Mouse (Mus musculus) adrenal gland (tissue): ENCODE measurements around the gene Limd2.

Source experiments
- intact Hi-C: fragments of 180-260 bp; cut with DNase I; formaldehyde crosslinking; loops from one replicate; pipeline ENCODE4 v1.15.1; 2025

Gene Limd2

GRCm38 (mm10) chr11:106174372-106174771 lies 13.7 kb upstream of the Limd2 start:
- intact Hi-C loops, result no loop called here

- intact Hi-C loops, result no loop called here
These were observed 12.6 kb upstream of the Limd2 start for GRCm38 (mm10) chr11:106173228-106173627.

GRCm38 (mm10) chr11:106170807-106171206 lies 10.1 kb upstream of the Limd2 start:
- intact Hi-C loops, result no loop called here

DNA sequence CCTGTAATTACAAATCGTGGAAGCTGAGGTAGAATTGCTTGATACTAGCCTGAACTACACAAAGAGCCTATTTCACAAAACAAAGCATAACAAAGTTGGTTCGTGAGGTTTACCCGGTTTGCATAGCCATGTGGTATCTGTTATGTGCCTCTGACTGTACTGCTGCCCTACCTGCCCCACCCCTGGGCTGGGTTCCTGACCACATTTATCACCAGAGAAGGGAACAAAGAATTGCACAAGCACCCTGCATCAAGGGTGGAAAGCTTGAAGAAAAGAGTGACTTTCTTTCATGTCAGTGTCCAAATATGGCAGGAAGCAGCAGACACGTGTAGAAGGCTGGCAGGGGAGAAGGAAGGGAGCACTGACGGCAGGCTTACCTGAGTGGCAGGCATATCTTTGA lies 6.8 kb upstream of the Limd2 start:
- intact Hi-C loops, result no loop called here

- intact Hi-C loops, result loop anchor here (5.0 kb wide), 1 partner anchor 33 kb away; no protein-coding TSS in a partner anchor
These were observed 4.0 kb upstream of the Limd2 start for GRCm38 (mm10) chr11:106164601-106165180.

DNA sequence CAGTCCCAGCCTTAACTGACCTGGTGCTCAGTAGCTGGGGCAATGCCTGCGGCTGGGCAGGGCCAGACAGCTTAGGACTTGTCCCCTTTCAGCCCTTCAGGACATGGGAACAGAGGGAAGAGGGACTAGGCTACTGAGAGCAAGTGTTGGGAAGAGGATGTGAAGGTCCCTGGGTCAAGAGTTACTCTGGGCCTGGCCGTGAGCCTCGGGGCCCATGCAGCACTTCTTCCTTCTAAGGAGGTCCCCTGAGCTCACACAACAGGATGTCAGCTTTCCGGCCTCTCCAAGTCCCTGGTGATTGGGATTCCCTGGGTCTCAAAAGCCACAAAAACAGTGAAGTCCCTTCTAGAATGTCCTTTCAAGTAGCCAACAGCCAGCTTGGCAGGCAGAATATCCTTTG lies 2.9 kb upstream of the Limd2 start:
- intact Hi-C loops, result loop anchor here (5.0 kb wide), 1 partner anchor 34 kb away; no protein-coding TSS in a partner anchor

DNA sequence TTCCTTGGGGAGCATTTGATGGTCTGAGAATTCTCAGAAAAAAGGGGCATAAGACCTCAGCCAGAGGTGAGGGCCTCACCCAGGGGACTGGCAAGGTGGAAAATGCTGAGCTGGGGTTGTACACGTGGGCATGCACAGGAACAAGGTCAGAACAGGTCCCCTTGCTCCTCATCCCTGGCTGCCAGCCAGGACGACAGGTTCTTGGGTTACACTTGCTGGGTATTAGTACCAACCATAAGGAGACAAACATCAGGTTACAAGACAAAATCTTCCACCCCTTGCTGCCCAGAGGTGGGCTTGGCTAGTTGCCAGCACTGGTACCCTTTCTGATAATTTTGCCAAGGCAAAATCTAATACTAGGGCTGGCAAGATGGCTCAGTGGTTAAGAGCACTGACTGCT lies 1.6 kb upstream of the Limd2 start:
- intact Hi-C loops, result loop anchor here (5.0 kb wide), 1 partner anchor 35 kb away; no protein-coding TSS in a partner anchor

- intact Hi-C loops, result loop anchor here (5.0 kb wide), 1 partner anchor 37 kb away; no protein-coding TSS in a partner anchor
These were observed 479 bp downstream of the Limd2 start for GRCm38 (mm10) chr11:106159921-106160840.

GRCm38 (mm10) chr11:106159216-106159920 lies 1.3 kb downstream of the Limd2 start:
- intact Hi-C loops, result no loop called here

GRCm38 (mm10) chr11:106158930-106159215 lies 1.8 kb downstream of the Limd2 start:
- intact Hi-C loops, result no loop called here

GRCm38 (mm10) chr11:106158081-106158929 lies 2.4 kb downstream of the Limd2 start:
- intact Hi-C loops, result no loop called here

GRCm38 (mm10) chr11:106157154-106157553 lies 3.5 kb downstream of the Limd2 start:
- intact Hi-C loops, result no loop called here

DNA sequence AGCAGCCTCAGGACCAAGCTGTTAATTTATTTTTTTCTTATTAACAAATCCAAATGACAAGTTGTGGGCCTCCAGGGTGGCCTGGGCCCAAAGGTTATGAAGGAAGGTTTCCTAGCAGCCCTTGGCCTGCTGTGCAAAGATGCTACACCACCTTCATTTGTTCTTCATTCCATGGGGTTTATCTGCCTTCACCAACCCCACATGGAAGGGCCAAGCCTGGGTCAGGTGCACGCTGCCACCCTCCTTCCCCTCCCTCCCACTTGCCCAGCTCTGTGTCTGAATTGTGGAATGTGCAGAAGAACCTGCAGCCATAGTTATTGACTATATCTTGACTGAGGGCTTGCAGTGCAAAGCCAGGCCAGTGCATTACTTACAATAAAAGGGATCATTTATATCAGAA lies 4.4 kb downstream of the Limd2 start:
- intact Hi-C loops, result no loop called here

DNA sequence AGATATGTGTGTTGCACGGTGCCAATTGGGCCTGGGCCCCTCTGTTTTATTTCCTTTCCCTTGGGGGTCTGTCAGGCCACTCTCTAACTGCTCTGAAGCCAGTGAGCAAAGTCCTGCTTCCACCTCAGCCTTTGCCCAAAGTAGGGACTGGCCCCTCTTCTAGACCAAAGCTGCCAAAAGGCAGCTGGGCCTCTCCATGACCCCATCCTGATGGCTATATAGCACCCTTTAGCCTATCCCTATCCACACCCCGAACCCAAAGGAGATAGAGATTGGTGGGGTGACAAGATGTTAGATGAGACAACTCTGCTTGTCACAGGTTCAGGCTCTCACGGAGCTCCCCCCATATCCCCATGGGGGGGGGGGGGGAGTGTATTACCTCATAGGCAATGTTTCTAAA lies 4.9 kb downstream of the Limd2 start:
- intact Hi-C loops, result no loop called here

DNA sequence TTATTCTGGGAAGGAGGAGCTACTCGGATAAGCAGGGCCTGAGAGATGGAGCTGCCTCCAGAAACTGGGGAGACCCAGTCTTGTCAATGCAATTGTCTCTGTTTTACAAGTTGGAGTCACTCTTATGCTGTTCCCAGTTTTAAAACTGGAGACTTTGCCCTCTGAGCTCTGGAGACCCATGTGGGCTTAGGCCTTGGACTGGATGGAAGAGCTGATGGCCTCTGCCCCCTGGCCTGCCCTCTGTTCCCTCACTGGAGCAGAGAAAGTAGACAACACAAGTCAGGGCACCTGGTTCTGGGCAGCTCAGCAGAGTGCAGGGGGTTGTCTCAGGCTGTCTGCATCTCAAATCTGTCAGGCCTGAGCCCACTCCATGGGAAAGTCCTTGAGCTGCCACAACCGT lies 5.9 kb downstream of the Limd2 start:
- intact Hi-C loops, result no loop called here

GRCm38 (mm10) chr11:106154091-106154490 lies 6.6 kb downstream of the Limd2 start:
- intact Hi-C loops, result no loop called here

- intact Hi-C loops, result no loop called here
These were observed 8.5 kb downstream of the Limd2 start for GRCm38 (mm10) chr11:106152132-106152531.

GRCm38 (mm10) chr11:106151219-106151618 lies 9.4 kb downstream of the Limd2 start:
- intact Hi-C loops, result no loop called here

- intact Hi-C loops, result no loop called here
These were observed 25.8 kb downstream of the Limd2 start for GRCm38 (mm10) chr11:106134580-106135528.

- intact Hi-C loops, result no loop called here
These were observed 28.1 kb downstream of the Limd2 start for GRCm38 (mm10) chr11:106132516-106132915.
